Comparison of ENCODE assay signal across 35 mouse cellular contexts in genomic region chr1:58698781-58699180, GRCm38 (mm10). TPM values are rescaled to one million over a fixed set of nuclear protein-coding genes. Genes with fewer than 3 reads are reported as not detected.
"Had no signal": no experiment of that assay in that cellular context is flagged by ENCODE, and none has a peak within 500 bp of the region (broad histone marks: within the 10 kb centered on the region; RNA-seq: fewer than 3 reads in every experiment).

No protein-coding gene starts in this region.

- H3K27me3 ChIP-seq: embryonic facial prominence, embryonic 12.5 days; embryonic facial prominence, embryonic 13.5 days; embryonic facial prominence, embryonic 15.5 days; forebrain, embryonic 12.5 days; forebrain, embryonic 13.5 days; forebrain, embryonic 15.5 days had no signal

- DNase-seq: cerebellum, adult 9-11 months; cerebellum, postnatal 10 days; cerebellum, postnatal 14 days; cerebellum, postnatal 25 days; cerebellum, postnatal 36 days; embryo, embryonic 11 days; forebrain, postnatal 0 days; gastrocnemius, adult 2 months; gastrocnemius, postnatal 10 days; gastrocnemius, postnatal 14 days; gastrocnemius, postnatal 25 days; gastrocnemius, postnatal 36 days; heart, adult 18-20 months; heart, adult 2 months had no signal

- H3K27ac ChIP-seq: embryonic facial prominence, embryonic 10.5 days; embryonic facial prominence, embryonic 12.5 days; embryonic facial prominence, embryonic 13.5 days; embryonic facial prominence, embryonic 15.5 days; forebrain, embryonic 10.5 days; forebrain, embryonic 12.5 days; forebrain, embryonic 13.5 days; forebrain, embryonic 15.5 days; gastrocnemius, adult 2 months; heart, adult 2 months; heart, embryonic 10.5 days had no signal

- H3K36me3 ChIP-seq: embryonic facial prominence, embryonic 10.5 days; embryonic facial prominence, embryonic 12.5 days; embryonic facial prominence, embryonic 13.5 days; embryonic facial prominence, embryonic 15.5 days; forebrain, embryonic 10.5 days; forebrain, embryonic 12.5 days; forebrain, embryonic 15.5 days; heart, embryonic 10.5 days had no signal

- H3K4me1 ChIP-seq: embryonic facial prominence, embryonic 10.5 days; embryonic facial prominence, embryonic 12.5 days; embryonic facial prominence, embryonic 13.5 days; embryonic facial prominence, embryonic 15.5 days; forebrain, embryonic 10.5 days; forebrain, embryonic 12.5 days; forebrain, embryonic 13.5 days; forebrain, embryonic 15.5 days; heart, embryonic 10.5 days had no signal

- ATAC-seq: forebrain, embryonic 13.5 days; forebrain, embryonic 14.5 days; forebrain, embryonic 15.5 days; forebrain, embryonic 16.5 days; forebrain, postnatal 0 days had no signal

- H3K4me3 ChIP-seq: embryonic facial prominence, embryonic 10.5 days; embryonic facial prominence, embryonic 12.5 days; embryonic facial prominence, embryonic 13.5 days; embryonic facial prominence, embryonic 15.5 days; erythroblast, embryonic 14.5 days; forebrain, embryonic 10.5 days; forebrain, embryonic 12.5 days; forebrain, embryonic 13.5 days; forebrain, embryonic 15.5 days; gastrocnemius, adult 2 months; heart, adult 2 months; heart, embryonic 10.5 days had no signal

RNA-seq across cellular contexts. Expression of gene Als2cr12, which starts 3.0 kb away (rescaled TPM):
- total RNA-seq: common myeloid progenitor, adult 5-6 weeks; forebrain, postnatal 0 days; gastrocnemius, adult 18-20 months; gastrocnemius, adult 2 months; gastrocnemius, adult 8-10 months; gastrocnemius, postnatal 10 days; gastrocnemius, postnatal 14 days; gastrocnemius, postnatal 25 days; gastrocnemius, postnatal 36 days; heart, adult 18-20 months; heart, adult 2 months; heart, adult 8-10 months had no signal
- polyA plus RNA-seq: cortical plate, adult 2 months; embryonic facial prominence, embryonic 10.5 days; embryonic facial prominence, embryonic 11.5 days; embryonic facial prominence, embryonic 12.5 days; embryonic facial prominence, embryonic 13.5 days; erythroblast, embryonic 14.5 days; forebrain, embryonic 10.5 days; forebrain, embryonic 11.5 days; forebrain, embryonic 12.5 days; forebrain, embryonic 13.5 days; forebrain, embryonic 14.5 days; forebrain, embryonic 15.5 days; forebrain, embryonic 16.5 days; frontal cortex, adult 2 months; heart, embryonic 10.5 days; heart, embryonic 11.5 days had no signal
